Mouse (Mus musculus) CH12.LX (cell line): Measurements from ENCODE around the gene Prss35.

ENCODE experiments used
- UBTF ChIP-seq: IDR thresholded peaks from 2 replicates; pipeline ENCODE4 v1.6.1; 2012; ENCODE audit warnings: low read depth, mild to moderate bottlenecking, inconsistent platforms, low read length, improper control_type of control experiment, moderate library complexity
- ZKSCAN1 ChIP-seq: IDR thresholded peaks from 2 replicates; pipeline ENCODE4 v1.6.1; 2012; ENCODE audit warnings: low read depth, inconsistent platforms, low read length, improper control_type of control experiment, borderline replicate concordance

- TF ChIP-seq ZKSCAN1, result no peak
- TF ChIP-seq UBTF, result no peak
Observed at GRCm38 (mm10) chr9:86773996-86774395, 30.5 kb downstream of the Prss35 start.
